Mouse (Mus musculus) CH12.LX (cell line): ENCODE results near the gene Ceacam2. TPM values are rescaled to one million over a fixed set of nuclear protein-coding genes. Genes with fewer than 3 reads are reported as not detected.
"Not testable (repeated sequence)": the region's sequence is repeated elsewhere in the genome, so short reads cannot be mapped to it uniquely, and the experiment has no call there.

Source experiments
- DNase-seq: peaks from one replicate; pipeline ENCODE4 v3.0.0-alpha.2; 2013; ENCODE audit errors: extremely low read depth
- H3K27ac ChIP-seq: 2 replicates; pipeline ENCODE4 v1.5.1; 2012; ENCODE audit warnings: low read depth, mild to moderate bottlenecking, control low read depth, moderate library complexity; ENCODE audit not compliant: insufficient read depth
- H3K27me3 ChIP-seq: replicated peaks from 2 replicates; pipeline ENCODE3; 2012; ENCODE audit warnings: inconsistent platforms
- H3K36me3 ChIP-seq, 2 experiments: replicated peaks in 1 of 2; 2 replicates each; pipeline versions ENCODE3 to v1.6.1; 2012; ENCODE audit warnings: inconsistent platforms in 1 of 2, low read length in 1 of 2, mild to moderate bottlenecking in 1 of 2, mixed read lengths in 1 of 2, moderate library complexity in 1 of 2; ENCODE audit not compliant: control insufficient read depth in 1 of 2, insufficient read depth in 1 of 2
- H3K4me1 ChIP-seq, 2 experiments: 2 replicates each; pipeline ENCODE4 v1.6.1; 2012; ENCODE audit warnings: inconsistent platforms in 1 of 2, moderate library complexity in 1 of 2; ENCODE audit not compliant: insufficient read depth in 2 of 2, control insufficient read depth in 1 of 2
- H3K4me2 ChIP-seq: 2 replicates; pipeline ENCODE4 v1.6.1; 2012; ENCODE audit warnings: low read depth, mild to moderate bottlenecking, control low read depth; ENCODE audit not compliant: poor library complexity, insufficient read depth, severe bottlenecking
- H3K4me3 ChIP-seq, 3 experiments: fragments of 150-350 bp in 1 of 3; sonication (generic) in 1 of 3; replicated peaks in 1 of 3; 2 replicates each; pipeline versions ENCODE3 to v1.5.1; 2011 to 2012; ENCODE audit warnings: low read depth in 2 of 3, low read length in 2 of 3, mild to moderate bottlenecking in 2 of 3, moderate library complexity in 2 of 3, control low read depth in 1 of 3, improper control_type of control experiment in 1 of 3, inconsistent platforms in 1 of 3, mixed read lengths in 1 of 3; ENCODE audit not compliant: poor library complexity in 1 of 3
- H3K79me2 ChIP-seq: replicated peaks from 2 replicates; pipeline ENCODE4 v1.6.1; 2012; ENCODE audit warnings: mild to moderate bottlenecking, moderate library complexity; ENCODE audit not compliant: control insufficient read depth, poor library complexity, insufficient read depth, severe bottlenecking; ENCODE audit errors: extremely low read depth
- H3K9ac ChIP-seq: 2 replicates; pipeline ENCODE4 v1.6.1; 2012; ENCODE audit warnings: low read depth, mild to moderate bottlenecking, control low read depth, moderate library complexity; ENCODE audit not compliant: insufficient read depth
- H3K9me3 ChIP-seq: replicated peaks from 2 replicates; pipeline ENCODE3; 2012; ENCODE audit warnings: low read length, inconsistent platforms, mixed read lengths
- CHD1 ChIP-seq: IDR thresholded peaks from 2 replicates; pipeline ENCODE4 v1.6.1; 2012; ENCODE audit warnings: low read depth, low read length, improper control_type of control experiment, inconsistent platforms
- ELF1 ChIP-seq: IDR thresholded peaks from 2 replicates; pipeline ENCODE4 v1.6.1; 2014; ENCODE audit warnings: low read depth, mild to moderate bottlenecking, inconsistent platforms, low read length, improper control_type of control experiment
- ETS1 ChIP-seq: conservative IDR thresholded peaks from 2 replicates; pipeline ENCODE4 v1.6.1; 2012; ENCODE audit warnings: low read depth, mild to moderate bottlenecking, inconsistent platforms, low read length, improper control_type of control experiment, moderate library complexity
- JUN ChIP-seq: IDR thresholded peaks from 2 replicates; pipeline ENCODE4 v1.6.1; 2011; ENCODE audit warnings: low read depth, mild to moderate bottlenecking, low read length, improper control_type of control experiment, moderate library complexity; ENCODE audit not compliant: insufficient read depth
- JUND ChIP-seq: conservative IDR thresholded peaks from 2 replicates; pipeline ENCODE4 v1.6.1; 2011; ENCODE audit warnings: low read depth, low read length, improper control_type of control experiment
- KAT2A ChIP-seq: IDR thresholded peaks from 2 replicates; pipeline ENCODE4 v1.6.1; 2012; ENCODE audit warnings: low read length, improper control_type of control experiment, inconsistent platforms; ENCODE audit not compliant: insufficient replicate concordance
- NELFE ChIP-seq: IDR thresholded peaks from 2 replicates; pipeline ENCODE4 v1.6.1; 2011; ENCODE audit warnings: low read depth, low read length, improper control_type of control experiment
- NRF1 ChIP-seq: IDR thresholded peaks from 2 replicates; pipeline ENCODE4 v1.6.1; 2014; ENCODE audit warnings: low read depth, mild to moderate bottlenecking, inconsistent platforms, low read length, improper control_type of control experiment, moderate library complexity
- PAX5 ChIP-seq: IDR thresholded peaks from 2 replicates; pipeline ENCODE4 v1.6.1; 2012; ENCODE audit warnings: low read length, inconsistent platforms, mixed read lengths
- POLR2AphosphoS2 ChIP-seq: IDR thresholded peaks from 2 replicates; pipeline ENCODE4 v1.6.1; 2011; ENCODE audit warnings: low read depth, low read length, improper control_type of control experiment
- SIN3A ChIP-seq: IDR thresholded peaks from 2 replicates; pipeline ENCODE4 v1.6.1; 2012; ENCODE audit warnings: low read length, improper control_type of control experiment, inconsistent platforms
- SMC3 ChIP-seq: IDR thresholded peaks from 2 replicates; pipeline ENCODE4 v1.6.1; 2011; ENCODE audit warnings: low read depth, low read length, improper control_type of control experiment
- TBP ChIP-seq: conservative IDR thresholded peaks from 2 replicates; pipeline ENCODE4 v1.6.1; 2011; ENCODE audit warnings: low read depth, low read length, improper control_type of control experiment
- USF2 ChIP-seq: conservative IDR thresholded peaks from 2 replicates; pipeline ENCODE4 v1.6.1; 2011; ENCODE audit warnings: low read depth, low read length, improper control_type of control experiment
- ZKSCAN1 ChIP-seq: IDR thresholded peaks from 2 replicates; pipeline ENCODE4 v1.6.1; 2012; ENCODE audit warnings: low read depth, inconsistent platforms, low read length, improper control_type of control experiment, borderline replicate concordance
- ZNF384 ChIP-seq: IDR thresholded peaks from 2 replicates; pipeline ENCODE4 v1.6.1; 2012; ENCODE audit warnings: low read depth, low read length, improper control_type of control experiment, inconsistent platforms
- dilution Hi-C: fragments of 300-500 bp; cut with MboI; formaldehyde crosslinking; loops from 2 replicates; pipeline ENCODE4 v1.14.3; 2020; ENCODE audit warnings: low sequenced_read_pairs; ENCODE audit not compliant: extremely low pct_unique_long_range_greater_than_20kb, extremely low pct_ligation_motif_present
- in situ Hi-C: fragments of 300-500 bp; cut with MboI; formaldehyde crosslinking; loops from 3 replicates; pipeline ENCODE4 v1.14.3; 2019; ENCODE audit warnings: low sequenced_read_pairs, low pct_ligation_motif_present, low pct_unique_long_range_greater_than_20kb, mixed read lengths
- polyA plus RNA-seq: library from polyadenylated mRNA; unstranded; fragments of >175 nt; gene quantifications from 2 replicates; pipeline ENCODE4 v1.2.1, GENCODE M21; 2012; ENCODE audit warnings: low read depth; ENCODE audit not compliant: insufficient read length
- total RNA-seq, 2 experiments: library from RNA; depleted of rRNA; stranded (reverse); fragments of 300-350 nt in 1 of 2; fragments of >200 nt in 1 of 2; gene quantifications; 2 replicates each; pipeline ENCODE4 v1.2.3; 2012 to 2014

Gene Ceacam2
- total and polyA plus RNA-seq, 3 experiments, result 0.64 TPM; not detected in 2

- Histone ChIP-seq H3K79me2 (no peaks in the 10 kb centered on the region), H3K27ac (no peak overlapping the region), H3K4me2 (no peak overlapping the region), H3K4me3 (no peak overlapping the region), H3K4me1 (peaks cover 0 to 9% of the 10 kb centered on the region in 2 experiments; a peak in 2 of 4 replicates), H3K9me3 (no peaks in the 10 kb centered on the region), H3K36me3 (no peaks in the 10 kb centered on the region), H3K9ac (no peak overlapping the region), H3K27me3 (no peaks in the 10 kb centered on the region)
- no peak for DNase-seq
- dilution Hi-C loops, result no loop called here
- TF ChIP-seq POLR2AphosphoS2 (no peak), SMC3 (no peak), USF2 (no peak), ETS1 (no peak)
- in situ Hi-C loops, result loop anchor here (10.0 kb wide), 1 partner anchor 46 kb away; no protein-coding TSS in a partner anchor
Observed at GRCm38 (mm10) chr7:25530837-25531236, 8.8 kb downstream of the Ceacam2 start.

GRCm38 (mm10) chr7:25516070-25516777 is 23.4 kb downstream of the Ceacam2 start:
- H3K36me3 ChIP-seq, dilution Hi-C loops, H3K27ac ChIP-seq, H3K79me2 ChIP-seq, H3K9ac ChIP-seq, H3K27me3 ChIP-seq, H3K9me3 ChIP-seq, H3K4me3 ChIP-seq, H3K4me2 ChIP-seq, H3K4me1 ChIP-seq, in situ Hi-C loops, DNase-seq: not testable (repeated sequence)

GRCm38 (mm10) chr7:25515667-25516066 is 24.0 kb downstream of the Ceacam2 start:
- in situ Hi-C loops, H3K4me1 ChIP-seq, H3K27me3 ChIP-seq: not testable (repeated sequence)

GRCm38 (mm10) chr7:25509925-25510324 is 29.7 kb downstream of the Ceacam2 start:
- Histone ChIP-seq H3K27ac (no peak overlapping the region), H3K79me2 (no peaks in the 10 kb centered on the region), H3K36me3 (no peaks in the 10 kb centered on the region), H3K4me3 (no peak overlapping the region), H3K9me3 (no peaks in the 10 kb centered on the region), H3K27me3 (peaks cover 15% of the 10 kb centered on the region), H3K4me1 (no peaks in the 10 kb centered on the region), H3K9ac (no peak overlapping the region), H3K4me2 (no peak overlapping the region)
- in situ Hi-C loops, result no loop called here
- DNase-seq, result no peak
- dilution Hi-C loops, result no loop called here
- TF ChIP-seq PAX5 (no peak), JUN (no peak), ELF1 (no peak), ETS1 (no peak), CHD1 (no peak), KAT2A (no peak), NELFE (no peak), ZKSCAN1 (no peak), SIN3A (no peak), NRF1 (no peak), JUND (no peak), ZNF384 (no peak), TBP (no peak)

More at GRCm38 (mm10) chr7:25515667-25516066, 24.0 kb downstream of the Ceacam2 start:
- H3K36me3 ChIP-seq, H3K9ac ChIP-seq, H3K9me3 ChIP-seq, dilution Hi-C loops, H3K27ac ChIP-seq, H3K4me2 ChIP-seq, H3K79me2 ChIP-seq, DNase-seq, H3K4me3 ChIP-seq: not testable (repeated sequence)
